Mouse (Mus musculus): ENCODE results near the gene Ebf1. TPM values are rescaled to one million over a fixed set of nuclear protein-coding genes. Genes with fewer than 3 reads are reported as not detected.

Gene Ebf1
- polyA plus RNA-seq, 1 experiment from 2014 or later = 5.0 TPM

DNA sequence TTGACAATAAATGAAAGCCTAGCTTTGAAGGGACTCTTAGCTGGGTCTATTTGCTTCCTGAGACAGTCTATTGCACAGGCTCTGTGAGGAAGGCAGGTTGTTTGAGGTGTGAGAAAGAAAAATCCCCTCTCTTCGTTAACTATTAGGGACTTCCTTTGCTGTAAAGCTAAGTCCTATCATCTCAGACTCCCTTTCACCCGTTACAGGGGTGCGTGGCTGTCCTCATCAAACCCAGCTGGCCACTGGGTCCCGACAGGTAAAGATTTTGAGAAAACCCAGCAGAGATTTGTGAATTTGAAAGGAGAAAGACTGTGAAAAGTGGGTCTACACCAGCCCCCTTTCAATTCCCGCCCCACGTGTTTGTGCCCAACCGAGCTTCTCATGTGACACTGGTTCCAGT is 127.3 kb downstream of the Ebf1 start:
- Histone ChIP-seq H3K4me1 (ENCODE audit: insufficient read depth) (no peaks in the 10 kb centered on the region), H3K36me3 (replicated peaks; ENCODE audit: insufficient read depth, low read length) (no peaks in the 10 kb centered on the region), H3K9ac (replicated peaks) (no peak overlapping the region), H3K27ac (ENCODE audit: low read depth) (no peak overlapping the region), H3K4me3 (ENCODE audit: low read depth, low read length) (no peak overlapping the region), H3K4me2 (ENCODE audit: low read depth, low read length) (no peak overlapping the region), H3K27me3 (ENCODE audit: insufficient read depth, low read length) (no peaks in the 10 kb centered on the region), H3K9me3 (ENCODE audit: low read length) (no peaks in the 10 kb centered on the region)
- ATAC-seq (no peak), DNase-seq (no peak)
- TF ChIP-seq CTCF (IDR thresholded peaks at IDR 0.05; ENCODE audit: low read depth) = no peak
- TF ChIP-seq EP300 (IDR thresholded peaks at IDR 0.05; ENCODE audit: low read depth) = no peak
- 63% methylated on average over 7 of the region's 7 CpGs for WGBS (ENCODE audit: insufficient replicate concordance)

DNA sequence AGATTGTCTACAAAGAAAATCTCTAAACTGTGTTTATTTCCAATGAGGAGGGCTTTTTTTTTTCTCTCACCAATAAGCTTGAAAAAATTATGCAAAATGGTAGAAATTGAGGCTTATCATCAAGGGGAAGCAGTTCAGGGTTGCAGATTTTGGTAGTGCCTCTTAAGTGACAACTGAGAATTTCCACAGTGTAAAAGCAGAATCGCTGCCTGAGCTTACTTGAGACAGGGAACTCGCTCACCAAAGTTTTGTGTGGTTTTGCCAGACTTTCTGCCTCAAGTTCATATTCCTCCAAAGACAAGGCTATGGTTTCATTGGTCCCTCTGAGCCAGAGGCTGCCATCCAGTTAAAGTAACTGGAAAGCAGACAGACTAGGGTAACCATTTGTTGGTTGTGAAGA is 128.8 kb downstream of the Ebf1 start:
- Histone ChIP-seq H3K4me2 (ENCODE audit: low read depth, low read length) (no peak overlapping the region), H3K4me3 (ENCODE audit: low read depth, low read length) (no peak overlapping the region), H3K36me3 (replicated peaks; ENCODE audit: insufficient read depth, low read length) (no peaks in the 10 kb centered on the region), H3K27ac (ENCODE audit: low read depth) (no peak overlapping the region), H3K9me3 (ENCODE audit: low read length) (no peaks in the 10 kb centered on the region), H3K9ac (replicated peaks) (no peak overlapping the region), H3K27me3 (ENCODE audit: insufficient read depth, low read length) (no peaks in the 10 kb centered on the region), H3K4me1 (ENCODE audit: insufficient read depth) (no peaks in the 10 kb centered on the region)
- TF ChIP-seq EP300 (IDR thresholded peaks at IDR 0.05; ENCODE audit: low read depth) (no peak), CTCF (IDR thresholded peaks at IDR 0.05; ENCODE audit: low read depth) (no peak)
- ATAC-seq (no peak), DNase-seq (no peak)
- WGBS (ENCODE audit: insufficient replicate concordance) = 69% methylated on average over 2 of the region's 2 CpGs

DNA sequence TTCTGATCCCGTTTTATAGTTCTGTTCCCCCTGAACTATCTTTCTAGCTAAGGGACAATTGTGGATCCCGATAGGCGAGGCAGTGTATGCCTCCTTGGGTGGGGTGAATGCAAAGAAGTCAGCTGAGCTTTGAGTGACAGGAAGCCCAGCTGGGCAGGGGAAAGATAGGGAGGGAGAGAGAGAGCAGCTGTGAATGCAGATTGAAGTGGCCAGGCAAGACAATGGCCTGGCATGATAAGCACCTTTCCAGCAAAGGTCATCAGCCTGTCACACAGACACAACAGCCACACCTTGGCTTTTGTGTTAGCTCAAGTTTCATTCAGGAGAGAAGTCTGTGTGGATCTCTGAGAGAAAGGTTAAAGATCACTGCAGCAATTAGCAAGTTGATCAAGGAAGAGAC is 129.6 kb downstream of the Ebf1 start:
- TF ChIP-seq EP300 (IDR thresholded peaks at IDR 0.05; ENCODE audit: low read depth) = no peak
- TF ChIP-seq CTCF (IDR thresholded peaks at IDR 0.05; ENCODE audit: low read depth) = no peak
- no peak overlapping the region for H3K4me2 ChIP-seq (ENCODE audit: low read depth, low read length)
- WGBS (ENCODE audit: insufficient replicate concordance) = 29% methylated on average over 3 of the region's 3 CpGs
- H3K4me3 ChIP-seq (ENCODE audit: low read depth, low read length) = no peak overlapping the region
- no peaks in the 10 kb centered on the region for H3K9me3 ChIP-seq (ENCODE audit: low read length)
- no peaks in the 10 kb centered on the region for H3K27me3 ChIP-seq (ENCODE audit: insufficient read depth, low read length)
- no peak overlapping the region for H3K9ac ChIP-seq (replicated peaks)
- no peaks in the 10 kb centered on the region for H3K36me3 ChIP-seq (replicated peaks; ENCODE audit: insufficient read depth, low read length)
- H3K4me1 ChIP-seq (ENCODE audit: insufficient read depth) = no peaks in the 10 kb centered on the region
- no peak overlapping the region for H3K27ac ChIP-seq (ENCODE audit: low read depth)
- ATAC-seq = no peak
- no peak for DNase-seq

DNA sequence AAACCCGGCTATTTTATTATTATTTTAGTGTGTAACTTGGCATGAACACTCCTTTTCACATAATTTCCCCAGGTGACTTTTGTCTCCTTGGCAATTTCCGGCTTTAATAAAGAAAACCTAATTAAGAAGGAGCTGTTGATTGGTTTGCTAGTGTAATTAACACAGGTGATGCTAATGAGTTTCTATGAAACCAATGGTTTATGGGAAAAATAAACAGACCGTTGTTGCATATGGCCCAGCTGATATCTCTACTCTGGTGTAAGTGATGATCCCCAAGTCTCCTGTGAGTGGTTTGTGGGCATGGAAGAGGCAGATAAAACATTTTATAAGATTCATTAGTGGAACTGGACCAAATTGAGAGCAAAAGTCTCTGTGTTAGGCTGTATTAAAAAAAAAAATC is 132.2 kb downstream of the Ebf1 start:
- no peaks in the 10 kb centered on the region for H3K36me3 ChIP-seq (replicated peaks; ENCODE audit: insufficient read depth, low read length)
- no peak overlapping the region for H3K4me2 ChIP-seq (ENCODE audit: low read depth, low read length)
- H3K9ac ChIP-seq (replicated peaks) = no peak overlapping the region
- DNase-seq (no peak), ATAC-seq (no peak)
- H3K27ac ChIP-seq (ENCODE audit: low read depth) = no peak overlapping the region
- TF ChIP-seq EP300 (IDR thresholded peaks at IDR 0.05; ENCODE audit: low read depth) = no peak
- TF ChIP-seq CTCF (IDR thresholded peaks at IDR 0.05; ENCODE audit: low read depth) = no peak
- H3K4me3 ChIP-seq (ENCODE audit: low read depth, low read length) = no peak overlapping the region
- H3K9me3 ChIP-seq (ENCODE audit: low read length) = no peaks in the 10 kb centered on the region
- WGBS (ENCODE audit: insufficient replicate concordance) = 79% methylated on average over 3 of the region's 3 CpGs
- H3K27me3 ChIP-seq (ENCODE audit: insufficient read depth, low read length) = no peaks in the 10 kb centered on the region
- H3K4me1 ChIP-seq (ENCODE audit: insufficient read depth) = no peaks in the 10 kb centered on the region

DNA sequence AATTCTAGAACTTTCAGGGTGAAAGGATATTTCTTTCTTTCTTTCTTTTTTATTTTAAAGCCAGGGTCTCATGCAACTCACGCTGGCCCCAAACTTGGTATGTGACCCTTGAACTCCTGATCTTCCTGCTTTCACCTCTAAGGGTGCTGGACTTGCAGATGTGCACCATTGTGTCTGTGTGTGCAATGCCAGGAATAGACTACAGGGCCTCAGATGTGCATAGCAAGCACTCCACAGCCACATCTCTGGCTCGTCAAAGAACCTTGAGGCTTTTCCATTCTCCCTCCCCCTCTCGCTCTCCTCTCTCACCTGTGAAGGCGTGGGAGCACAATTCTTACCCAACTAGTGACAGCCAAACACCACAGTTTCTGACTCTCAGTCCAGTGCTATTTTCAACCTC is 137.2 kb downstream of the Ebf1 start:
- Histone ChIP-seq H3K27ac (ENCODE audit: low read depth) (no peak overlapping the region), H3K4me3 (ENCODE audit: low read depth, low read length) (no peak overlapping the region), H3K27me3 (ENCODE audit: insufficient read depth, low read length) (no peaks in the 10 kb centered on the region), H3K4me1 (ENCODE audit: insufficient read depth) (no peaks in the 10 kb centered on the region), H3K9me3 (ENCODE audit: low read length) (no peaks in the 10 kb centered on the region), H3K4me2 (ENCODE audit: low read depth, low read length) (no peak overlapping the region), H3K9ac (replicated peaks) (no peak overlapping the region), H3K36me3 (replicated peaks; ENCODE audit: insufficient read depth, low read length) (no peaks in the 10 kb centered on the region)
- 75% methylated on average over 4 of the region's 4 CpGs for WGBS (ENCODE audit: insufficient replicate concordance)
- TF ChIP-seq CTCF (IDR thresholded peaks at IDR 0.05; ENCODE audit: low read depth) = no peak
- TF ChIP-seq EP300 (IDR thresholded peaks at IDR 0.05; ENCODE audit: low read depth) = no peak
- DNase-seq (no peak), ATAC-seq (no peak)

DNA sequence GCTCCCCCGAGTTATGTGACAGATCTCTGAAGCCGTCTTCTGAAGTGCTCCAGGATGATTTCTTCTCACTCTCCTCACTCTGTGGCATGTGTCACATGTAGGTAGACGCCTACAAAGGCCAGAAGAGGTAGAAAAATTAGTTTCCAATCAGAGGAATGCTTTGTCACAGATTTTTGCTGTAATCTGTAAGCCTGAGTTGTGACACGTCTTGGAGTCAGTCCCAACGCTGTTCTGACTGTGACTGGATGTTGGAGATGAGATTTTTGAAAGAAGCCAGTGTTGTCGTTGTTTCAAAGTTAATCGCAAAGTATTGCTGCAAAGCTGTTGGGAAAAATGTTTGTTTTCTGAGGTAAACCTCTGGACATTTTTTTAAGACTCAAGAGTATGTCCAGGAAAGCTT is 139.2 kb downstream of the Ebf1 start:
- DNase-seq (no peak), ATAC-seq (no peak)
- H3K4me2 ChIP-seq (ENCODE audit: low read depth, low read length) = no peak overlapping the region
- WGBS (ENCODE audit: insufficient replicate concordance) = 74% methylated on average over 7 of the region's 7 CpGs
- H3K4me3 ChIP-seq (ENCODE audit: low read depth, low read length) = no peak overlapping the region
- TF ChIP-seq CTCF (IDR thresholded peaks at IDR 0.05; ENCODE audit: low read depth) (no peak), EP300 (IDR thresholded peaks at IDR 0.05; ENCODE audit: low read depth) (no peak)
- H3K9ac ChIP-seq (replicated peaks) = no peak overlapping the region
- H3K9me3 ChIP-seq (ENCODE audit: low read length) = no peaks in the 10 kb centered on the region
- no peak overlapping the region for H3K27ac ChIP-seq (ENCODE audit: low read depth)
- H3K36me3 ChIP-seq (replicated peaks; ENCODE audit: insufficient read depth, low read length) = no peaks in the 10 kb centered on the region
- no peaks in the 10 kb centered on the region for H3K4me1 ChIP-seq (ENCODE audit: insufficient read depth)
- no peaks in the 10 kb centered on the region for H3K27me3 ChIP-seq (ENCODE audit: insufficient read depth, low read length)

DNA sequence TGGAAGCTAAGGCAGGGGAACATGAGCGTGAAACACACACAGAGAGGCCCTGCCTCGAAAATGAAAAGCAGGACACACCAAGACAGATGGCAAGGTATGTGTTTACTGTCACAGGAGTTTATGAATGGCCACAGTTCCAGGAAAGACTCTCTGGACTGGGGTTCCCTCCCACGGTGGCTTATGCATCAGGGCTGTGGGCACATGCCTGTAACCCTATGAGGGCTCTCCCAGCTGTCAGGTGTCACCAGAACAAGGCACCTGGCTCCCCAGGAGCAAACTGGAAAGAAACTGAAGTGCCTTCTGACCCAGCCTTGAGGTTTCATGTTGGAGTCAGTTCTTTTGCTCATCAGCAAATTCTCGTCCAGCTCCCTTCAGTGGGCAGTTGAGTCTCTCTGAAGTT is 141.7 kb downstream of the Ebf1 start:
- TF ChIP-seq EP300 (IDR thresholded peaks at IDR 0.05; ENCODE audit: low read depth) (no peak), CTCF (IDR thresholded peaks at IDR 0.05; ENCODE audit: low read depth) (no peak)
- no peaks in the 10 kb centered on the region for H3K4me1 ChIP-seq (ENCODE audit: insufficient read depth)
- no peaks in the 10 kb centered on the region for H3K27me3 ChIP-seq (ENCODE audit: insufficient read depth, low read length)
- H3K36me3 ChIP-seq (replicated peaks; ENCODE audit: insufficient read depth, low read length) = no peaks in the 10 kb centered on the region
- 68% methylated on average over 4 of the region's 4 CpGs for WGBS (ENCODE audit: insufficient replicate concordance)
- no peak overlapping the region for H3K4me3 ChIP-seq (ENCODE audit: low read depth, low read length)
- ATAC-seq (no peak), DNase-seq (no peak)
- H3K4me2 ChIP-seq (ENCODE audit: low read depth, low read length) = no peak overlapping the region
- no peak overlapping the region for H3K27ac ChIP-seq (ENCODE audit: low read depth)
- H3K9ac ChIP-seq (replicated peaks) = no peak overlapping the region
- H3K9me3 ChIP-seq (ENCODE audit: low read length) = no peaks in the 10 kb centered on the region
